Mouse (Mus musculus): ENCODE results near the gene Wnt9b. TPM values are rescaled to one million over a fixed set of nuclear protein-coding genes. Genes with fewer than 3 reads are reported as not detected.

The Wnt9b gene
- total and polyA plus RNA-seq, 2 experiments from 2014 or later, result 0.62 to 0.97 TPM

- DNase-seq (no peak), ATAC-seq (no peak)
- no peaks in the 10 kb centered on the region for H3K36me3 ChIP-seq (ENCODE audit: insufficient read depth)
- no peak overlapping the region for H3K4me2 ChIP-seq (ENCODE audit: low read depth)
- no peak overlapping the region for H3K9ac ChIP-seq
- TF ChIP-seq CTCF (IDR thresholded peaks at IDR 0.05; ENCODE audit: low read depth), result no peak
- no peaks in the 10 kb centered on the region for H3K27me3 ChIP-seq (ENCODE audit: insufficient read depth, low read length)
- H3K9me3 ChIP-seq (ENCODE audit: low read length), result no peaks in the 10 kb centered on the region
- H3K27ac ChIP-seq (ENCODE audit: low read depth, low read length), result no peak overlapping the region
- H3K4me1 ChIP-seq (ENCODE audit: insufficient read depth), result no peaks in the 10 kb centered on the region
- no peak overlapping the region for H3K4me3 ChIP-seq (ENCODE audit: low read depth, low read length)
- 88% methylated on average over 2 of the region's 2 CpGs for WGBS
Observed at GRCm38 (mm10) chr11:103714074-103714473, 35.5 kb downstream of the Wnt9b start.

- no peaks in the 10 kb centered on the region for H3K27me3 ChIP-seq (ENCODE audit: insufficient read depth, low read length)
- no peak for TF ChIP-seq CTCF (IDR thresholded peaks at IDR 0.05; ENCODE audit: low read depth)
- no peaks in the 10 kb centered on the region for H3K9me3 ChIP-seq (ENCODE audit: low read length)
- no peaks in the 10 kb centered on the region for H3K36me3 ChIP-seq (ENCODE audit: insufficient read depth)
- ATAC-seq (no peak), DNase-seq (no peak)
- H3K4me2 ChIP-seq (ENCODE audit: low read depth), result no peak overlapping the region
- H3K9ac ChIP-seq, result no peak overlapping the region
- no peak overlapping the region for H3K4me3 ChIP-seq (ENCODE audit: low read depth, low read length)
- H3K27ac ChIP-seq (ENCODE audit: low read depth, low read length), result no peak overlapping the region
- WGBS, result 57% methylated on average over 28 of the region's 28 CpGs
- H3K4me1 ChIP-seq (ENCODE audit: insufficient read depth), result no peaks in the 10 kb centered on the region
Observed at GRCm38 (mm10) chr11:103711851-103712587, 37.6 kb downstream of the Wnt9b start.

GRCm38 (mm10) chr11:103709982-103710381 is 39.6 kb downstream of the Wnt9b start:
- no peak for TF ChIP-seq CTCF (IDR thresholded peaks at IDR 0.05; ENCODE audit: low read depth)
- H3K9me3 ChIP-seq (ENCODE audit: low read length), result no peaks in the 10 kb centered on the region
- no peak overlapping the region for H3K4me3 ChIP-seq (ENCODE audit: low read depth, low read length)
- 86% methylated on average over 1 of the region's 1 CpGs for WGBS
- H3K36me3 ChIP-seq (ENCODE audit: insufficient read depth), result no peaks in the 10 kb centered on the region
- DNase-seq (no peak), ATAC-seq (no peak)
- no peak overlapping the region for H3K4me2 ChIP-seq (ENCODE audit: low read depth)
- no peaks in the 10 kb centered on the region for H3K4me1 ChIP-seq (ENCODE audit: insufficient read depth)
- H3K9ac ChIP-seq, result no peak overlapping the region
- H3K27ac ChIP-seq (ENCODE audit: low read depth, low read length), result no peak overlapping the region
- H3K27me3 ChIP-seq (ENCODE audit: insufficient read depth, low read length), result no peaks in the 10 kb centered on the region

- no peak for DNase-seq
- WGBS, result 65% methylated on average over 8 of the region's 8 CpGs
- no peaks in the 10 kb centered on the region for H3K9me3 ChIP-seq (ENCODE audit: low read length)
- no peaks in the 10 kb centered on the region for H3K27me3 ChIP-seq (ENCODE audit: insufficient read depth, low read length)
- no peak for TF ChIP-seq CTCF (IDR thresholded peaks at IDR 0.05; ENCODE audit: low read depth)
- no peak overlapping the region for H3K27ac ChIP-seq (ENCODE audit: low read depth, low read length)
- no peaks in the 10 kb centered on the region for H3K4me1 ChIP-seq (ENCODE audit: insufficient read depth)
- H3K4me3 ChIP-seq (ENCODE audit: low read depth, low read length), result no peak overlapping the region
- no peak overlapping the region for H3K9ac ChIP-seq
- ATAC-seq, result no peak
- H3K4me2 ChIP-seq (ENCODE audit: low read depth), result no peak overlapping the region
- H3K36me3 ChIP-seq (ENCODE audit: insufficient read depth), result no peaks in the 10 kb centered on the region
Observed at GRCm38 (mm10) chr11:103707005-103707404, 42.6 kb downstream of the Wnt9b start.

- Histone ChIP-seq H3K4me3 (ENCODE audit: low read depth, low read length) (peak overlapping the region; percentile 74), H3K4me1 (ENCODE audit: insufficient read depth) (peaks cover 6% of the 10 kb centered on the region; the same call in 1 of the 2 replicates), H3K27ac (ENCODE audit: low read depth, low read length) (peak overlapping the region; percentile 98), H3K9ac (peak overlapping the region; percentile 92), H3K27me3 (ENCODE audit: insufficient read depth, low read length) (no peaks in the 10 kb centered on the region), H3K4me2 (ENCODE audit: low read depth) (peak overlapping the region; percentile 60), H3K9me3 (ENCODE audit: low read length) (no peaks in the 10 kb centered on the region), H3K36me3 (ENCODE audit: insufficient read depth) (no peaks in the 10 kb centered on the region)
- WGBS, result 76% methylated on average over 2 of the region's 2 CpGs
- ATAC-seq, result no peak
- no peak for TF ChIP-seq CTCF (IDR thresholded peaks at IDR 0.05; ENCODE audit: low read depth)
- DNase-seq, result no peak
Observed at GRCm38 (mm10) chr11:103698226-103698625, 51.4 kb downstream of the Wnt9b start.

- Histone ChIP-seq H3K27me3 (ENCODE audit: insufficient read depth, low read length) (no peaks in the 10 kb centered on the region), H3K4me2 (ENCODE audit: low read depth) (peak within 1 kb of the TSS; percentile 60), H3K4me1 (ENCODE audit: insufficient read depth) (peaks cover 6% of the 10 kb centered on the region; the same call in 1 of the 2 replicates), H3K4me3 (ENCODE audit: low read depth, low read length) (peak within 1 kb of the TSS; percentile 74), H3K9ac (peak within 1 kb of the TSS; percentile 92), H3K27ac (ENCODE audit: low read depth, low read length) (peak within 1 kb of the TSS; percentile 98), H3K9me3 (ENCODE audit: low read length) (no peaks in the 10 kb centered on the region), H3K36me3 (ENCODE audit: insufficient read depth) (no peaks in the 10 kb centered on the region)
- ATAC-seq, result peak; percentile 98
- under 1% methylated on average over 57 of the region's 57 CpGs for WGBS
- peak; percentile 97 for DNase-seq
- TF ChIP-seq CTCF (IDR thresholded peaks at IDR 0.05; ENCODE audit: low read depth), result 0 out of 2 replicates have a peak, but pooled peaks have one; percentile 14
Observed at GRCm38 (mm10) chr11:103697565-103698176, 52.0 kb downstream of the Wnt9b start, which contains the start of gene Gosr2. Gene Gosr2 (minus strand): TSS chr11:103697898.

Data from forebrain, postnatal 0 days (tissue).